ENCODE assay signal across 8 mouse cellular contexts in the genomic region with DNA sequence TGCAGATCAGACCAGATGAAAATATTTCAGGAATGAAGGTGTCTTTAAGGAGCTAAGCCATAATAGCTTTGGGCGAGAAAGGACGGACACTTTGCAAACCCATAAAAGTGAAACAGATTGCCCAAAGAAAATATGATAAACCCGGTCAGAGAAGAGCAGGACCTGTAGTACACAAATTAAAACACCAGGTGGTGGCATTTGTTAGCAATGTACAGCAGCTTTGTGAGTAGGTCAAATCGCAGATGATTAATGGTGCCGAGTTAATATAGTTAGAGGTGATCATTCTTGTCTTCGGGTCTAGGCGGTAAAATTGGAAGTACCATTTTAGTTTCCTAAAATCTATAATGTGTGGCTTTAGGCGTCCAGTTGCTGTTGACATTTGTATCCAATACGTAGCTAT. TPM values are rescaled to one million over a fixed set of nuclear protein-coding genes. Genes with fewer than 3 reads are reported as not detected.
DNase-seq lines count a peak whose midpoint lies in the region; ATAC-seq and TF ChIP-seq lines count a peak whose summit lies in the region.

No protein-coding gene starts in this region.

- ATAC-seq in liver, embryonic 14.5 days (ENCODE audit: insufficient read depth) = no peak
- no peak for ATAC-seq in liver, embryonic 11.5 days (replicated peaks; ENCODE audit: low FRiP score)
- ATAC-seq in liver, postnatal 0 days = no peak
- no peak for ATAC-seq in stomach, postnatal 0 days (ENCODE audit: low FRiP score, low TSS enrichment)

- no peak overlapping the region for H3K27ac ChIP-seq in liver, embryonic 14.5 days
- H3K27ac ChIP-seq in liver, embryonic 11.5 days (ENCODE audit: low read depth, low read length) = no peak overlapping the region
- H3K27ac ChIP-seq in liver, postnatal 0 days (ENCODE audit: low read depth) = no peak overlapping the region
- H3K27ac ChIP-seq in stomach, postnatal 0 days (replicated peaks) = no peak overlapping the region

- H3K9me3 ChIP-seq in liver, embryonic 14.5 days (ENCODE audit: control insufficient read depth, low read length) = no peaks in the 10 kb centered on the region
- H3K9me3 ChIP-seq in liver, embryonic 11.5 days (ENCODE audit: control insufficient read depth, low read length) = no peaks in the 10 kb centered on the region
- H3K9me3 ChIP-seq in liver, postnatal 0 days (ENCODE audit: low read length) = no peaks in the 10 kb centered on the region
- no peaks in the 10 kb centered on the region for H3K9me3 ChIP-seq in stomach, postnatal 0 days (ENCODE audit: control insufficient read depth, low read length)

- no peak for TF ChIP-seq EP300 in liver, embryonic 14.5 days (IDR thresholded peaks at IDR 0.05; ENCODE audit: low read depth)
- TF ChIP-seq EP300 in liver, postnatal 0 days (IDR thresholded peaks at IDR 0.05; ENCODE audit: low read depth) = no peak
- no peak for TF ChIP-seq EP300 in stomach, postnatal 0 days (optimal IDR thresholded peaks at IDR 0.05)

- H3K4me3 ChIP-seq in liver, embryonic 14.5 days (ENCODE audit: insufficient read depth in 1 of 2, low read depth in 2 of 2, low read length in 2 of 2) = no peak overlapping the region
- no peak overlapping the region for H3K4me3 ChIP-seq in liver, embryonic 11.5 days (ENCODE audit: low read depth, low read length)
- H3K4me3 ChIP-seq in liver, postnatal 0 days (ENCODE audit: low read depth, low read length) = no peak overlapping the region
- no peak overlapping the region for H3K4me3 ChIP-seq in stomach, postnatal 0 days (ENCODE audit: low read depth, low read length)

- WGBS in liver, embryonic 14.5 days (ENCODE audit: insufficient replicate concordance) = 29% methylated on average over 9 of the region's 9 CpGs
- 47% methylated on average over 9 of the region's 9 CpGs for WGBS in liver, embryonic 11.5 days
- WGBS in liver, postnatal 0 days (ENCODE audit: insufficient replicate concordance) = 24% methylated on average over 9 of the region's 9 CpGs
- 30% methylated on average over 9 of the region's 9 CpGs for WGBS in stomach, postnatal 0 days

- peaks cover 6 to 9% of the 10 kb centered on the region in 2 experiments; a peak in 2 of 4 replicates for H3K4me1 ChIP-seq in liver, embryonic 14.5 days (replicated peaks; ENCODE audit: control insufficient read depth in 2 of 2, insufficient read depth in 2 of 2, low read length in 1 of 2)
- peaks cover 4% of the 10 kb centered on the region; the same call in 1 of the 2 replicates for H3K4me1 ChIP-seq in liver, embryonic 11.5 days (replicated peaks; ENCODE audit: control insufficient read depth, insufficient read depth, low read length)
- peaks cover 12% of the 10 kb centered on the region for H3K4me1 ChIP-seq in liver, postnatal 0 days (ENCODE audit: insufficient read depth)
- H3K4me1 ChIP-seq in stomach, postnatal 0 days (replicated peaks; ENCODE audit: control insufficient read depth, insufficient read depth) = peaks cover 5% of the 10 kb centered on the region

- no peak overlapping the region for H3K4me2 ChIP-seq in liver, embryonic 14.5 days (ENCODE audit: low read depth)
- H3K4me2 ChIP-seq in liver, embryonic 11.5 days = no peak overlapping the region
- no peak overlapping the region for H3K4me2 ChIP-seq in liver, postnatal 0 days (ENCODE audit: low read depth, low read length)
- no peak overlapping the region for H3K4me2 ChIP-seq in stomach, postnatal 0 days (replicated peaks; ENCODE audit: low read depth)

- no peaks in the 10 kb centered on the region for H3K36me3 ChIP-seq in liver, embryonic 14.5 days (replicated peaks; ENCODE audit: control insufficient read depth, insufficient read depth, low read depth)
- H3K36me3 ChIP-seq in liver, embryonic 11.5 days (ENCODE audit: control insufficient read depth, insufficient read depth, low read length) = no peaks in the 10 kb centered on the region
- peaks cover 9% of the 10 kb centered on the region for H3K36me3 ChIP-seq in liver, postnatal 0 days (replicated peaks; ENCODE audit: insufficient read depth, low read length)
- no peaks in the 10 kb centered on the region; the same call in 1 of the 2 replicates for H3K36me3 ChIP-seq in stomach, postnatal 0 days (ENCODE audit: control insufficient read depth, insufficient read depth, low read length)

- no peaks in the 10 kb centered on the region for H3K27me3 ChIP-seq in liver, embryonic 14.5 days (ENCODE audit: control insufficient read depth, insufficient read depth, low read length)
- no peaks in the 10 kb centered on the region for H3K27me3 ChIP-seq in liver, embryonic 11.5 days (replicated peaks; ENCODE audit: control insufficient read depth, insufficient read depth, low read length)
- no peaks in the 10 kb centered on the region for H3K27me3 ChIP-seq in liver, postnatal 0 days (ENCODE audit: insufficient read depth, low read length)
- no peaks in the 10 kb centered on the region for H3K27me3 ChIP-seq in stomach, postnatal 0 days (ENCODE audit: control insufficient read depth, insufficient read depth, low read length)

- peak; percentile 30 to 45 for DNase-seq in adrenal gland, adult 18-20 months (ENCODE audit: low spot score in 2 of 2)
- DNase-seq in adrenal gland, postnatal 4 days (ENCODE audit: low spot score in 2 of 2) = no peak
- DNase-seq in liver, embryonic 14.5 days (ENCODE audit: low read depth in 3 of 3, low spot score in 3 of 3) = peak; percentile 32 to 51 (median 37)
- DNase-seq in liver, embryonic 11.5 days (ENCODE audit: low spot score) = no peak
- peak; percentile 11 to 61 for DNase-seq in adrenal gland, postnatal 36 days
- DNase-seq in forelimb bud, embryonic 11.5 days (ENCODE audit: low read depth, low spot score) = peak; percentile 57
- peak; percentile 42 for DNase-seq in liver, postnatal 0 days
- DNase-seq in stomach, postnatal 0 days (ENCODE audit: low spot score) = peak; percentile 51

- no peak overlapping the region for H3K9ac ChIP-seq in liver, embryonic 14.5 days (replicated peaks)
- H3K9ac ChIP-seq in liver, embryonic 11.5 days (ENCODE audit: low read depth, low read length) = no peak overlapping the region
- H3K9ac ChIP-seq in liver, postnatal 0 days (replicated peaks) = no peak overlapping the region
- no peak overlapping the region for H3K9ac ChIP-seq in stomach, postnatal 0 days (ENCODE audit: low read length)

- peak; percentile 60; the same call in 1 of the 2 replicates for TF ChIP-seq CTCF in liver, embryonic 14.5 days (IDR thresholded peaks at IDR 0.05; ENCODE audit: low read depth)
- TF ChIP-seq CTCF in liver, postnatal 0 days (IDR thresholded peaks at IDR 0.05; ENCODE audit: low read depth) = peak; percentile 84
- peak; percentile 86 for TF ChIP-seq CTCF in stomach, postnatal 0 days (IDR thresholded peaks at IDR 0.05; ENCODE audit: low read depth)

RNA-seq across cellular contexts. Expression of a gene that starts 1.9 kb away (rescaled TPM):
- 10 to 100 TPM in 1 of 2 experiments, 1 to 10 TPM in 1; 9.4 to 11.7 TPM for total RNA-seq in adrenal gland, adult 18-20 months (2021)
- total RNA-seq in adrenal gland, postnatal 4 days (2021) = 10 to 100 TPM; 25.3 to 27.2 TPM
- polyA plus RNA-seq in liver, embryonic 14.5 days (2012; rRNA removed) = 1.0 and 1.1 TPM in 2 replicates
- 0.15 and 0.20 TPM in 2 replicates for polyA plus RNA-seq in liver, embryonic 14.5 days (2014; fragmentation: Nextera tagmentation; extraction: Ambion mirVana)
- 1.7 TPM in 2 replicates for polyA plus RNA-seq in liver, embryonic 11.5 days (2014; fragmentation: Nextera tagmentation; extraction: Ambion mirVana)
- total RNA-seq in adrenal gland, postnatal 36 days (2021) = 10 to 100 TPM; 14.7 to 14.8 TPM
- 0.22 and 0.27 TPM in 2 replicates for polyA plus RNA-seq in liver, postnatal 0 days (2015; fragmentation: Nextera tagmentation; extraction: Ambion mirVana)
- 1.1 and 1.3 TPM in 2 replicates for polyA plus RNA-seq in stomach, postnatal 0 days (2015; fragmentation: Nextera tagmentation; extraction: Ambion mirVana)

RNA-seq across cellular contexts. Expression of a gene that starts 56.7 kb away (rescaled TPM):
- total RNA-seq in adrenal gland, adult 18-20 months (2021) = 1 to 10 TPM; 5.4 to 6.2 TPM
- 10 to 100 TPM; 15.0 to 16.8 TPM for total RNA-seq in adrenal gland, postnatal 4 days (2021)
- polyA plus RNA-seq in liver, embryonic 14.5 days (2012; rRNA removed) = 4.7 and 4.9 TPM in 2 replicates
- 5.0 and 6.9 TPM in 2 replicates for polyA plus RNA-seq in liver, embryonic 14.5 days (2014; fragmentation: Nextera tagmentation; extraction: Ambion mirVana)
- 13.5 and 16.3 TPM in 2 replicates for polyA plus RNA-seq in liver, embryonic 11.5 days (2014; fragmentation: Nextera tagmentation; extraction: Ambion mirVana)
- total RNA-seq in adrenal gland, postnatal 36 days (2021) = 1 to 10 TPM; 7.1 to 9.1 TPM
- polyA plus RNA-seq in liver, postnatal 0 days (2015; fragmentation: Nextera tagmentation; extraction: Ambion mirVana) = 4.0 and 4.8 TPM in 2 replicates
- 11.3 and 12.7 TPM in 2 replicates for polyA plus RNA-seq in stomach, postnatal 0 days (2015; fragmentation: Nextera tagmentation; extraction: Ambion mirVana)

RNA-seq across cellular contexts. Expression of a gene that starts 56.7 kb away (rescaled TPM):
- 1 to 10 TPM; 1.5 to 1.7 TPM for total RNA-seq in adrenal gland, adult 18-20 months (2021)
- 1 to 10 TPM; 1.5 to 4.2 TPM for total RNA-seq in adrenal gland, postnatal 4 days (2021)
- polyA plus RNA-seq in liver, embryonic 14.5 days (2012; rRNA removed) = 1.5 and 1.6 TPM in 2 replicates
- 0.35 TPM in 1 of 2 replicates, not detected in the other for polyA plus RNA-seq in liver, embryonic 14.5 days (2014; fragmentation: Nextera tagmentation; extraction: Ambion mirVana)
- polyA plus RNA-seq in liver, embryonic 11.5 days (2014; fragmentation: Nextera tagmentation; extraction: Ambion mirVana) = 1.1 and 1.9 TPM in 2 replicates
- under 1 TPM; 0.72 to 0.89 TPM for total RNA-seq in adrenal gland, postnatal 36 days (2021)
- 0.13 and 0.38 TPM in 2 replicates for polyA plus RNA-seq in liver, postnatal 0 days (2015; fragmentation: Nextera tagmentation; extraction: Ambion mirVana)
- 4.3 and 5.6 TPM in 2 replicates for polyA plus RNA-seq in stomach, postnatal 0 days (2015; fragmentation: Nextera tagmentation; extraction: Ambion mirVana)

Comparison
In these comparisons a context has a peak if more than half of its experiments do, and no peak if none do; other contexts are left out.
1. DNase-seq: peak in adrenal gland, adult 18-20 months (2 of 2), liver, embryonic 14.5 days (3 of 3), adrenal gland, postnatal 36 days (2 of 2), forelimb bud, embryonic 11.5 days (single experiment), liver, postnatal 0 days (single experiment) and stomach, postnatal 0 days (single experiment); none in adrenal gland, postnatal 4 days (0 of 2) and liver, embryonic 11.5 days (single experiment).
2. Peak in every context shown above with its lines, with median percentiles within 50 percentile points of each other: CTCF ChIP-seq.